Mouse (Mus musculus) megakaryocyte, embryonic 14.5 days (primary cell): ENCODE data around the gene Add3.

Source experiments
- FLI1 ChIP-seq: IDR thresholded peaks from 2 replicates; pipeline ENCODE4 v1.6.1; 2012; ENCODE audit warnings: low read length, inconsistent platforms, mixed read lengths
- GATA1 ChIP-seq: IDR thresholded peaks from 3 replicates; pipeline ENCODE4 v1.6.1; 2012; ENCODE audit warnings: mixed read lengths, low read length, inconsistent platforms, borderline replicate concordance

GRCm38 (mm10) chr19:53278491-53279415 is 138.5 kb downstream of the Add3 start:
- no peak for TF ChIP-seq FLI1
- TF ChIP-seq GATA1, result no peak
